In the genomic region with DNA sequence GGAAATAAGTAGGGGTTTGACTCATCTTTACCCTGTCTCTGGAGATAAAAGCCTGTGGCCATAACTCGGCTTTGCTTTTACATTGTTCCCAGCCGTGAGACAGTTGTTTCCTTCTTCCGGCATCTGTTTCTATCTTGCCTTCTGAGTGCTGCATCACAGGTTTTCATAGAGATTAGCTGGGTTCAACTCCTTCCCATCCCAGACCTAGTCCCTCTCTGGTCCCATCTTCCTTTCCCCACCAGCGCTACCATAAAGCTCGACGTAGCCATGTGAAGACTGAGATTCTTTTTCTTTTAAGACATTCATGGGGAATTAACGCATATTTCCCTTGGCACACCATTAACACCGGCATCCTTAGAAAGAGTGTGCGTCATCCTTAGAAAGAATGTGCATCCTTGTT, we compare ENCODE assay signal across 8 mouse cellular contexts.
DNase-seq lines count a peak whose midpoint lies in the region; ATAC-seq and TF ChIP-seq lines count a peak whose summit lies in the region.

No protein-coding gene starts in this region.

- DNase-seq in gastrocnemius, adult 2 months = no peak
- no peak for DNase-seq in gastrocnemius, postnatal 36 days
- DNase-seq in Patski (ENCODE audit: low read depth, low spot score) = no peak
- DNase-seq in midbrain, embryonic 10.5 days (ENCODE audit: low spot score) = peak; percentile 38
- DNase-seq in testis, postnatal 10 days (ENCODE audit: low spot score) = no peak
- DNase-seq in left cerebral cortex, adult 9 months (ENCODE audit: low spot score in 2 of 2) = no peak
- no peak for DNase-seq in embryo, embryonic 10 days (ENCODE audit: low spot score)

- H3K4me3 ChIP-seq in gastrocnemius, adult 2 months = peak overlapping the region; percentile 60
- H3K4me3 ChIP-seq in hindbrain, embryonic 15.5 days = no peak overlapping the region
- H3K4me3 ChIP-seq in midbrain, embryonic 10.5 days = peak overlapping the region; percentile 55

- TF ChIP-seq CTCF in gastrocnemius, adult 2 months (IDR thresholded peaks at IDR 0.05) = no peak
- no peak for TF ChIP-seq CTCF in Patski (IDR thresholded peaks at IDR 0.05)

- peak overlapping the region; percentile 50 for H3K4me2 ChIP-seq in hindbrain, embryonic 15.5 days

- H3K27me3 ChIP-seq in Patski = no peaks in the 10 kb centered on the region
- H3K27me3 ChIP-seq in hindbrain, embryonic 15.5 days = no peaks in the 10 kb centered on the region
- H3K27me3 ChIP-seq in midbrain, embryonic 10.5 days (ENCODE audit: low read depth, poor library complexity, severe bottlenecking) = peaks cover 47% of the 10 kb centered on the region

- H3K4me1 ChIP-seq in hindbrain, embryonic 15.5 days (replicated peaks) = peaks cover 30% of the 10 kb centered on the region
- peaks cover 76% of the 10 kb centered on the region for H3K4me1 ChIP-seq in midbrain, embryonic 10.5 days

- ATAC-seq in Patski = peak; percentile 33
- no peak for ATAC-seq in hindbrain, embryonic 15.5 days (ENCODE audit: low FRiP score, low read depth)

- CTCF ChIA-PET in Patski (lab: Charles Lee) = interaction anchor here (1.1 to 1.5 kb wide), 5 partner anchors 9 to 29 kb away, joined by 3 to 4 read pairs (median 4); no protein-coding TSS in a partner anchor

- H3K9ac ChIP-seq in hindbrain, embryonic 15.5 days = no peak overlapping the region

- 5% methylated on average over 9 of the region's 9 CpGs for WGBS in hindbrain, embryonic 15.5 days
- 3% methylated on average over 9 of the region's 9 CpGs for WGBS in midbrain, embryonic 10.5 days

- H3K36me3 ChIP-seq in hindbrain, embryonic 15.5 days = no peaks in the 10 kb centered on the region
- H3K36me3 ChIP-seq in midbrain, embryonic 10.5 days = no peaks in the 10 kb centered on the region

- H3K9me3 ChIP-seq in hindbrain, embryonic 15.5 days = no peaks in the 10 kb centered on the region
- no peaks in the 10 kb centered on the region for H3K9me3 ChIP-seq in midbrain, embryonic 10.5 days (replicated peaks)

- in situ Hi-C loops in Patski (cut with MboI; ENCODE audit: low pct_unique_long_range_greater_than_20kb) = loop anchor here (5.0 kb wide), 1 partner anchor 35 kb away; no protein-coding TSS in a partner anchor

- POLR2A ChIA-PET in Patski (lab: Charles Lee) = no interaction called here

- H3K27ac ChIP-seq in gastrocnemius, adult 2 months = no peak overlapping the region
- no peak overlapping the region for H3K27ac ChIP-seq in hindbrain, embryonic 15.5 days (replicated peaks)
- H3K27ac ChIP-seq in midbrain, embryonic 10.5 days (replicated peaks) = peak overlapping the region; percentile 13

- intact Hi-C loops in gastrocnemius, adult 2 months (cut with DNase I) = no loop called here
- intact Hi-C loops in gastrocnemius, postnatal 36 days (cut with DNase I) = no loop called here
